Mouse (Mus musculus): ENCODE data around the gene Trim9.

The Trim9 gene

GRCm38 (mm10) chr12:70325826-70326225, 21.6 kb downstream of the Trim9 start:
- DNase-seq, result no peak

DNA sequence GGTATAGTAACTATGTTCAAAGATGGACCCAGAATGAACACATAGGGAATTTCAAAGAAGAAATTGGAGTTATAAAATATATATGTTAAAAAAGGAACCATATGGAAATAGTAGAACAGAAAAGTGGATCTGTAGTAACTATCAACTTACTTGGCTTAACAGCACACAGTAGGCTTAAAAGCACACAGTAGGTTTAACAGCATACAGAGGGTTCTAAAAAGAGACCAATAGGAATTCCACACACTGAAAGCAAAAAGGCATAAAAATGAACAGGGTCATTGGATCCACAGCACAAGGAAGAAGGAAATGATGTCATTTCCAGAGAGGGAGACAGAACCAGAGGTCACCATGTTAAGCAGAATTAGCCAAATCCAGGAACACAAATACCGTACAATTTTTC, 24.6 kb downstream of the Trim9 start:
- DNase-seq, result no peak

DNA sequence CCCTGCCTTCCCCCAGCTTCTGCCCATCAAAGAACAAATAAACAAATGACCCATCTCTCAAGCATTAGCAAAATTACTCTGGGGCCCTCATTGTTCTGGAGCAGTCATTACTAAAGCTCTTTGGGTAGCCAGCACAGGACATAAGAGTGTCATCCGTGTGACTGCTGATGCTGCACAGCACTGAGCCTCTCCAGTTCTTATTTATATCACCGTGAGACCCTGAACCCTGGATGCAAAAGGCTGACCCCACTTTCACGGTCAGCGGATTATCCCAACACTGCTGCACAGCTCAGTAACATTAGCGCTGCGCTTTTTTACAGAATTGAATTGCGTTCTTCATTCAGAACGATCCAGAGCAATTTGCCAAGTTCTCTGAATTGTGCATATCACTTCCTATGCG, 31.3 kb downstream of the Trim9 start:
- no peak for DNase-seq

DNA sequence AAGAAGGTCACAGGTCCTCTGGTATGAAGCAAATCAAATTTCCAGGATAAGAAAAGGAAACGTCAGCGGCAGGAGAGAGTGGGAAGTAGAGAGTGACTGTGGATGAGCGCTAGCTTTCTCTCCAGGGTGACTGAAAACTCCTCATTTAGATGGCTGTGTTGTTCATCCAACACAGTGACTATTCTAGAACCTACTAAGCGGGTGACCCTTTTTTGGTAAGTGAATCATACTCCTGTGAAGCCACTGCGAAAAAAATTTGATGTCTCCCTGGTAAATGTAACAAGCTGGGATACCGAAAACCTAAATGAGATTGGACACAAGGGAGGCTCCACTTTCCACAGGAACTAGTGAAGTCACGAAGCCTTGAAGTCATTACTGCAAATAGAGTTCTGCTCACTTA, 39.5 kb downstream of the Trim9 start:
- no peak for DNase-seq

DNA sequence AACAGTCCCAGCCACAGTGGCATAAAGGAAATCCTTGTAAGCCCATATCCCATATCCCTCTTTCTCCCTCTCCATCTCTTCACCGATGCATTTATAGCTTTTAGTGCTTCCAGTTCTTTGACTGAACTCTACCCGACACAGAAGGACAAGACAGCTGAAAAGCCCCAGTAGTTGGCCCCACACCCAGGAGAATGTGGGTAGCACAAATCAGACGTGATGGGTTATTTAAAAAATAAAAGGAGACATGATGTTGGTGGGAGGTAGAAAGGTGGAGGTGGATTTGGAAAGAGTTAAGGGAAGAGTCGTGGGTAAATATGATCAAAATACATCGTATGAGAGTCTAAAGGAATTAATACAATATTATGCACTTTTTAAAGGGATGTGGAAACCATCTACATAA, 40.4 kb downstream of the Trim9 start:
- no peak for DNase-seq

- no peak for DNase-seq
Measured at GRCm38 (mm10) chr12:70304014-70304413, 43.4 kb downstream of the Trim9 start.

DNA sequence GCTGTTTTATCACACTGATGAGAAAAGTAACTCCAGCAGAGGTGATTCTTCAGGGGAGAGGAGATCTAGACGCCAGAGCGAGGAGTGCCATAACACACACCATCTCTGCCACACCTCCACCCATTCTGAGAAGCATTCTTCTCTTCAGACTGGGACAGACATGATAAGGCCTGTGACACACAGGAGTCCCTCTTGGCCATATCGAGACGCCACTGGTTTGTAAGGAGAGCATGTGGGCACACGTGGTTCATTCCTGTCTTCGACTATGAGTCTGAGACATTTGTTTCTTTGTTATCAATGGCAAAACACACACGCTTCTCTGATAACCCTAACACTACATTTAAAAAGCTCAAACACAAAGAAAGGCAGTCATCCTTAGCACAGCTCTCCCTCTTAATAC, 43.9 kb downstream of the Trim9 start:
- no peak for DNase-seq

DNA sequence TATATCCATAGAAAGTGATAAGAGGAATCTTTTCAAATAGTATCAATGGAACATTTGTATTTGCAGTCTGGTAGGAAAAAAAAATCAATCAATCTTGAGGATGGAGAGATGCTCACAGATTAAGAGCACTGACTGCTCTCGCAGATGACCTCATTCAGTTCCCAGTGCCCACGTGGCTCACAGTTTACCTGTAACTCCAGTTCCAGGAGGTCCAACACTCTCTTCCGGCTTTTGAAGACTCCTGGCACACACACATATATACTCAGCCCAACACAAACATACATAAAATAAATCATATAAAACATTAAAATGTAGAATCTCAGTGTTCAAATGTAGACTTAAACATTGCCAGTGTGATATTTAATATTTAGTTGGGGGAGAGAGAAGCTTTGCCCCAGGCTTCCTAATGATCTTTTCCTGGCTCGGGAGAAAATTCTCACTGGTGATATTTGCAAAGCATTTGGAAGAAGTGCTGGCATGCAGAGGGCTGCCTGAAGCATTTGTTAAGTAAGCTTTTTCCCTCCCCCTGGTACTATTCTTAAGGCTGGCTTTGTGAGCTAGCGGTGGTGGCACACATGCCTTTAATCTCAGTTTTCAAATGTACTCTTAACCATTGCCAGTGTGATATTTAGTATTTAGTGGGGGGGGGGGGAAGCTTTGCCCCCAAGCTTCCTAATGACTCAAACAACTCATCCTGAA, 45.2 kb downstream of the Trim9 start:
- DNase-seq, result no peak

GRCm38 (mm10) chr12:70293927-70294684, 53.3 kb downstream of the Trim9 start:
- no peak for DNase-seq

- DNase-seq, result no peak
Measured at GRCm38 (mm10) chr12:70293165-70293926, 54.1 kb downstream of the Trim9 start.

- no peak for DNase-seq
Measured at GRCm38 (mm10) chr12:70285521-70285920, 61.9 kb downstream of the Trim9 start.

GRCm38 (mm10) chr12:70284979-70285378, 62.4 kb downstream of the Trim9 start:
- DNase-seq, result no peak

DNA sequence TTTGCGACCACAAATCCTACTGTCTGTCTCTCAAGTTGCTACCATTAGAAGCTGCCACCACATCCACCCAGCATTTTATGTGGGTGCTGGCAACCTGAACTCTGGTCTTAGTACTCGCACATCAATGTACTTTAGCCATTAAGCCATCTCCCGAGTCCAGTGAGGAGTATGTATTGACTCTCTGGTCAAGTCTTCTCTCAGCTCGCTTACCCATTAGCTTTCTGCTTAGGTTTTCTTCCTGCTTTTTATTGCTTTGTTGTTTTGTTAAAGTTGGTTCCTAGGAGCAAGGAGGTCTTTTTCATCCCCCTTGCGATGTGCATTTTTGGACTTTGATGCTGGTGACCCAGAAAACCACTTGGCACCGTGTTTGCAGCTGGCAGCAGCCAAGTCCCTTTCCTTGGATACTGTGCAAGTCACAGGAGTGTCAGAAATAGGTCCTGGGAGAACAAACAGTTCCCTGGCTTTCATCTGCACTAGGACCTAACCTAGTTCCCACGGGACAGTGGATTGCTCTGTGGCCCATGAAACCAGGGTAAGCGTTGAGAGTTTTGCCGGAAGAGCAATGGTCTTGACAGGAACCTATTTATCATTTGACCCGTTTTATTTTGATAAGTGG, 64.2 kb downstream of the Trim9 start:
- peak; percentile 8 for DNase-seq

GRCm38 (mm10) chr12:70280930-70281329, 66.5 kb downstream of the Trim9 start:
- DNase-seq, result no peak

GRCm38 (mm10) chr12:70280381-70280780, 67.0 kb downstream of the Trim9 start:
- DNase-seq, result no peak

DNA sequence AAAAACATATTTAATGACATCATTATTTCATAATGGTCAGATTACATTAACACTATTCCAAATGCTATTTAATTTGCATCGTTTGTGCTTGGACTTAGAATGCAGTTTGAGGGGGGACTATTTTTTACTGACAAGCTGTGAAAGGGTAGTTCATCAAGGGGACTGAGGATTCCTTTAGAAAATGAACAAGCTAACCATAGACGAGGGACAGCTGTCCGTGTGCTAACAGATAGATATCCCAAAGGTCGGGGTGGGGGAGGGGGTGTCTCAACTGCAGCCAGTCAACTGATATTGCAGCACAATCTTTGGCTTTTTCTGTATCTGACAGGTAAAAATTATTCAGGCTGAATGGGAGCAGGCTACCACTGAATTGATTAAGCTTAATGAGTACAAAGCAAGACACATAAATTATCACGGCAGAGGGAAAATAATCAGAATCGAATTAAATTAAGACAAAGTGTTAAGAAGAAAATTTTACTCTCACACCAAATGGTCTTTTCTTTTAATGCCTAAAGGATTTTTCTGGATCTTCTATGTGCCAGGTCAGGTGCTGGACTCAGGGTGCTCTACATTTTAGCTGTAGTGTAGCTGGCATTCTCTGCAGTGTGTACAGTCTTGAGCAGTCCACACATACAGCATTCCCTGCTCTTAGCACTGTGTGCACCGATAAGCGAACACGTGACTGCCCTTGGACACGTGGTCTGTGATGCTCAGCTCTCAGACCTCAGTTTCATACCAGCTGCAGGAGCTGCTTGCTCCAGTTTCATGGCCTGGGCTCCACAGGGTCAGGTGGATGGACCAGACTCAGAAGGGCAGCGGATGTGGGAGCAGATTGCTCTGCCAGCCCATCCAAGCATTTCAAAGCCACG, 70.1 kb downstream of the Trim9 start:
- DNase-seq, result no peak

- DNase-seq, result no peak
Measured at GRCm38 (mm10) chr12:70269724-70270123, 77.7 kb downstream of the Trim9 start.

DNA sequence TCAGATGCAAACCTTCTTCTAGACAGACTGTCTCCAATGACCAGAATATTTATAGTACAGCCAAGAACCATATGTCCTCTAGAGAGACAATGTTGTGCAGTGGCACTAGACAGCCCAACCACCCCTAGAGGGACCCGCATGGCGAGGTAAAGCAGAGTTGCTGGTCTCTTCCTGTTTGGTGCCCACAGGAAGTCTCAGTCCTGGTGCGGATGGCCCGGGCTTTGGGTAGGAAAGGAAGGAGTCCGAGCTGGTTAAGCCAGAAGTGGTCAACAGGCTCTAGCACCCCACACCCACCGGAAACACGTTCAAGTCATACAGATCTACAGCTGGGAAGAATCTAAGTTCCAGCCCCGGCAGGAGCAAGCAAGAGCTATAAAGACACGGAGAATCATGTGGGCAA, 80.1 kb downstream of the Trim9 start:
- DNase-seq, result no peak

- no peak for DNase-seq
Measured at GRCm38 (mm10) chr12:70266494-70266931, 80.9 kb downstream of the Trim9 start.

- no peak for DNase-seq
Measured at GRCm38 (mm10) chr12:70263721-70264120, 83.7 kb downstream of the Trim9 start.

DNA sequence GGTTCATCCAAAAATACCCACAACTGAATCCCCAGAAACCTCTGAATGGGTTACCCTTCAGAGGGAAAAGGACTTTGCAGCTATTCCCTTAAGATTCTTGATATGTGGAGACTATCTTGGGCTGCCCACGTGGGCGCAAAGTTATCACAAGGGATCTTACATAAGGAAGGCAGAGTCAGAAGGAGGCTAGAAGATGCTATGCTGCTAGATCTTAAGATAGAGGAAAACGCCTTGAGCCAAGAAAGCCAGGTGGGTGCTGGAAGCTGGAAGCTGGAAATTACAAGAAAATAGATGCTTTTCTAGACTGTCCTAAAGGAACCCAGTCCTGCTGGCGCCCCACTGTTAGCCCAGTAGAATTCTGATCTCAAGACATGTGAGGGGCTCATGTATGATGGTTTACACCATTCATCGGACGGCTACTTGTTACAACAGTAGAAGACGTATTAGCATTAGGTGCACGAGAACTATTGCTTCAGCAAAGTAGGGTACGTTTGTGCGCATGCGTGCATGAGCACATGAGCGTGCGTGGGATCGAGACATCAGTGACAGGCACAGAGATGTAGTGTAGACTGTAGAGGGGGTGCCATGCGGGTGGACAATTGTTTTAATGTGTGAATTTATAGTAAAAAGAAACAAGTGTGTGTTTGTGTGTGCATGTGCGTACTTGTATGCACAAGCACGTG, 85.0 kb downstream of the Trim9 start:
- no peak for DNase-seq
